Mouse (Mus musculus) spleen, adult 2 months (tissue): ENCODE measurements around the gene Kncn.

Experiments used
- CTCF ChIP-seq: fragments of 200-500 bp; IDR thresholded peaks from 2 replicates; pipeline ENCODE4 v1.5.1; 2011; ENCODE audit warnings: mild to moderate bottlenecking, inconsistent platforms; ENCODE audit not compliant: insufficient read depth, insufficient read length, insufficient replicate concordance; ENCODE audit errors: extremely low read depth
- POLR2A ChIP-seq: fragments of 200-500 bp; IDR thresholded peaks from 2 replicates; pipeline ENCODE4 v1.6.1; 2011; ENCODE audit warnings: low read depth, low read length, inconsistent platforms

DNA sequence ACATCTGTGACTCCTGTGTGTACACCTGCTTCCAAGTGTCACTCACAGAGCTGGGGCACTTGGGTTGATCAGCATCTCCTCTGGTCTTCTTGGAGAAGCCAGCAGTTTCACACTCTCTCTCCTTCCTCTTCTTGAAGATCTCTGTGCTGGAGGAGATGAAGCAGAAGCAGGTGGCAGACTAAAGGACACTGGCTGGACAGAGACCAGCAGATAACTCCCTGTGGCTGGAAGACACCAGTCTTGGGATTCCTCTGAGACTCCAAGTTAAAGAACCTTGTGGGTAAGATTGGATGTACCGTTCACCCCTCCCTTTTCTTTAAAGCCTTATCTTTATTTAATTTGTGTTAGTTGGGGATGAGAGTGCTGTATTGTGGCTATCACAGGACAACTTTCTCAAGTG lies 36.1 kb upstream of the Kncn start:
- TF ChIP-seq CTCF (no peak), POLR2A (no peak)
